Mouse (Mus musculus): Measurements from ENCODE around the gene Myo3b.

- no peak for TF ChIP-seq CTCF (IDR thresholded peaks at IDR 0.05; ENCODE audit: low read depth)
- no peak for TF ChIP-seq EP300 (IDR thresholded peaks at IDR 0.05; ENCODE audit: low read depth)
These were observed 340.4 kb downstream of the Myo3b start for GRCm38 (mm10) chr2:70379341-70379740.

Measured in liver, embryonic 14.5 days (tissue).